Mouse (Mus musculus) heart, postnatal 14 days (tissue): ENCODE measurements around the gene Anks1b. TPM values are rescaled to one million over a fixed set of nuclear protein-coding genes. Genes with fewer than 3 reads are reported as not detected.

Source experiments
- DNase-seq, 2 experiments: peaks; one replicate each; pipeline ENCODE4 v3.0.0; 2021 to 2022
- intact Hi-C: fragments of 180-260 bp; cut with DNase I; formaldehyde crosslinking; loops from one replicate; pipeline ENCODE4 v1.15.1; 2025
- total RNA-seq, 2 experiments: library from RNA; stranded (reverse); gene quantifications; 2 replicates each; pipeline ENCODE4 v1.2.3; 2021

Anks1b gene
- total RNA-seq, 2 experiments from 2014 or later = 0.41 to 0.49 TPM

DNA sequence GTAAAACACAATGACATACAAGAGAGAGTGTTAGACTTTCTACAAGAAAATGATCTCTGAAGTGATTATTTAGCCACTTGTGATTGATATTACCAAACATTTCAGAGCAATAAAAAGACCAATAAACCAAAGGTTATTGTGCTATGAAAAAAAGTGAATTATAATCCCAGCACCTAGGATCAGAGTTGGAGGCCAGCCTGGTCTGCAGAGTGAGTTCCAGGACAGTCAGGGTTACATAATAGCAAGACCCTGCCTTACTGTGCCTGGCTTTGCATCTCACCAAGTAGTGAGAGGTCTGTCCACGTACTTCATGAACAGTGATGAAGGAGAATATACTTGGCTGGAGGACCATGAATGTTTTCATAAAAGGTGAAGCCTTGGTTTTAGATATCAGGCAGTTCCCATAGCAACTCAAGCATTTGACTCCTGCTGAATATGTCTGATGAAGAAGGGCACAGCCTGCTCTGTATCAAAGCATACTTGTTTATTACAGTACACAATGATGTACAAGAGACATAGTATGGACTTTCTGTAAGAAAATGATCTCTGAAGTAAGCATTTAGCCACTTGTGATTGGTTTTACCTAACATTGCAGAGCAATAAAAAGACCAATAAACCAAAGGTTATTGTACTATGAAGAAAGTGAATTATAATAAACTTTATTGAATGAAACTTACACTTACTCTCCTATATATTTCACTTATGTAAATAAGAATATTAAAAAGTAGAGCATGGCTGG lies 484.0 kb downstream of the Anks1b start:
- no peak for DNase-seq
- intact Hi-C loops = no loop called here

DNA sequence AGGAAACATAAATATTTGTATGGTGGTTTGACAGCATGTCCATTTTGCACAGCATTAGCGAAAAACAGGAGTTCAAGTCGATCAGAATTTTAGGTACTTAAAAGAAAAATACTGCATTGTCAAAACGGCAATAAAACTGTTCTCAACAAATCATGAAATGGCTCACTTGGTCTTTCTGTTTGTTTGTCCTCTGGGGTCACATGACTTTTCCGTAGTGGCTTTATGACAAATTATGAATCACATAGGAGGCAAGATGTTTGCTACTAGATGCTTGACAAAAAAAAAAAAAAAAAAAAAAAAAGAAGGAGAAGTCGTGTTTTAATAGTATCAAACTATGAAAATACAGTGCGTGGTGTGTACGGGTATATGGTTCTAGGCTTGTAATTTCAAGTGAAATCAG lies 495.7 kb downstream of the Anks1b start:
- DNase-seq = no peak

DNA sequence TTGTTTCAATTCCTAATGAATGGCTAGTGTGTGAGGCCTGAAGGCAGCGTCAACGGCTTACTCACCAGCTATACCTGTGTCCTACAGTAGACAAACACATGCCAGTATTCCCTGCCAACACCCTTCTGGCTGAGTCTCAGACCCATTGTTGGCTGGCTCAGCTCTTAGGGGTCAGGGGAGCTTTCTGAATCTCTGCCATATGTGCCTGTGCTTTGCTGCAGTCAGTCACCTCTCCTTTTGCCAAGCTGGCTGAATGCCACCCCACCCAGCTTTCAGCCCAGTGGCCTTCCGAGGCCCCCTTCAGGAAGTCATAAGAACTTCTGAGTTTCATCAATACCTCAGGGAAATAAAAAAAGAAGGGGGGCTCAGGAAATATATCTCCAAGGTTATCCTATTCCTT lies 497.4 kb downstream of the Anks1b start:
- peak in 1 of 2 experiments; percentile 2 for DNase-seq
- intact Hi-C loops = no loop called here

More for the DNA sequence above, 495.7 kb downstream of the Anks1b start:
- intact Hi-C loops = no loop called here

DNA sequence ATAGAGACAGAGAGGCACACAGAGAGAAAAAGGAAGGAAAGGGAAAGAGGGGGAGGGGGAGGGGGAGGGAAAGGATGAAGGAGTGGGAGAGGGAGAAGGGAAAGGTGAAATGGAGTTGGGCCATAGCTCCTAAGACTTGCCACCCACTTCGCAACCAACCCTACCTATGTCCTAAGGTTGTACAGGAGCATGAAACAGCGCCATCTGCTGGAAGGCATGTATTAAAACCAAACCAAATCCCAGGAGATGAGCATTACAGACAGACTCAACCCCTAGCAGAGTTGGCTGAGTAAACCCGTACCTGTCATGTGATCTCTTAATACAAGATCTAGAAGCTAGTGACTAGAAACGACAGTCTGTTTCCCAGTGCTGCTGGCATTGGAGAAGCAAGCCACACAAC lies 500.2 kb downstream of the Anks1b start:
- intact Hi-C loops = no loop called here
- DNase-seq = peak; percentile 9 to 11

DNA sequence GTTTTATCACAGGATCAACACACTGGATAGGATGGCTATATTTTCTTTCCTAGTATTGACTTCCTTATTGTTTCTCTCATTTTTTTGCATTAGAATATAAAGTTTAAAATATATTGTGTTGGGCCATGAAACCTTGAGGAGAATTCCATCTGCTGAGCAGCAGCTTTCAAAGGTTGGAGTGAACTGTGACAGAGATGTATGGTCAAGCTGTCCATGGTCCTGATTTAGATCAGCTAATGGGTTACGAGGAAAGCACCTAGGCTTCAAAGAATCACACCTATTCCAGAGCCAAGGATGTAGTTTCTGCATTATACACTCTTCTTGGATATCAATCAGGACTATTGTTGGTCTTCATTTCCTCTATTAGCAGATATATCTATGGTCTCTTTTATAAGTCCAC lies 503.3 kb downstream of the Anks1b start:
- no peak for DNase-seq
- intact Hi-C loops = no loop called here

DNA sequence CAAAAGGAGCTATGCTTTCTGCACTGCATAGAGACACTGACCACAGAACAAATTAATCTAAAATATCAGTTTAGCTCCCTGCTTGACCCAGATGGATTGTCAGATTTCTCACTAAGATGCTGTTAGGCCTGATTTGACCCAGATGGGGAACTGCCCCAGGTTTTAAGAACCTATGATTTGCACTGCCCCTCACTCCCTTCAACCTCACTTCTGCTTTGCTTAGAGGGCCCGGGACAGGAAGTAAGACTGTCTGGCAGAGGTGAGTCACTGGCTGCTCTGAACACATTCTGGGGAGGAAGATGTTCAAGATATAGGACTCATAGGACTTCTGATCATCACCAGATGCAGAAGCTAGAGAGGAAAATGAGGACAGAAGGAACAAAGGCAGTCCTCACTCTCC lies 506.8 kb downstream of the Anks1b start:
- intact Hi-C loops = no loop called here
- no peak for DNase-seq

DNA sequence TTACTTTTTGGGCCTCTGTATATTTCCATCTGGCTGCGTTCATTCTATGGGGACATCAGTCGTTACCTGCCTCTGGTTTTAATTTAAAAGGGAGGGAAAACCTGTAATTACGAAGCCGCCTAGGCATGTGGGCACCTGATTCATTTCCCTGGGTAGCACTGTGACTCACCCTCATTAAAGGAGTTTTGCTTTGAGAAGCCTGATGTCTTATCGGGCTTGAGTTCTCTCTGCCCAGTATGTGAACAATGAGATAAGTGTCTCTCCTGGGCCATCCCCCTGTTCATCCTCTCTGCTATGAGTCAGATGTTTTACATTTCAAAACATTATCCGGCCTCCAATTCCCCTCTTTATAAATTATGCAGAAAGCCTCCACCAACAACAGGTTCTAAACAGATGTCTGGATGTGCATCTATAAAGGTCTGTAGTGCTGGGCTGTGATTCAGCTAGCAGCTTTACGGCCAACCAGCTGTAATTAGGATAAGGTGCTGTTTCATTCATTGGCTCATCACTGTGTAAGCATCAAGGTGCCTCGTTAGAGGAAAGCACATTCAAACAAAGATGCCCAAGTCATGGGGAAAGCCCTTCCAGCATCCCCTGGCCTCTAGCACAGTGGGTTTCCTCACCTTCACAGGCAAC lies 507.5 kb downstream of the Anks1b start:
- intact Hi-C loops = no loop called here

DNA sequence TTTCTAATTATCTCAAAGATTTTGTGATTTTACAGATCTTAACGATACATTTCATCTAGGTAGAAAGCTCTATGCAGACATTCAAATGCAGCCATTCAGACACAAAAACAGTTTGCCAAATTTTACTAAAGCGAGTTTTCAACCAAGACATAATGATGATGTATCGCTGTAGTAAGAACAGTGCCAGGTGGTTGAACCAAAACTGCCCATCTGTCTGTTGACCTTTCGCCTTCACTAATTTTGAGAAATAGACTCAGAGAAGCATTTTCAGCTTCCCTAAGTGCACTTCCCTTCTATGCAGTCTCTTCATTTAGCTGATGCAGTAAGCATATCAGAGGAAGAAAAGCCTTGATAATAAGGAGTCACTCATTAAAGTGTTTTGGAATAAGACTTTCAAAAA lies 527.1 kb downstream of the Anks1b start:
- DNase-seq = no peak
- intact Hi-C loops = no loop called here

More for the DNA sequence above, 507.5 kb downstream of the Anks1b start:
- no peak for DNase-seq

DNA sequence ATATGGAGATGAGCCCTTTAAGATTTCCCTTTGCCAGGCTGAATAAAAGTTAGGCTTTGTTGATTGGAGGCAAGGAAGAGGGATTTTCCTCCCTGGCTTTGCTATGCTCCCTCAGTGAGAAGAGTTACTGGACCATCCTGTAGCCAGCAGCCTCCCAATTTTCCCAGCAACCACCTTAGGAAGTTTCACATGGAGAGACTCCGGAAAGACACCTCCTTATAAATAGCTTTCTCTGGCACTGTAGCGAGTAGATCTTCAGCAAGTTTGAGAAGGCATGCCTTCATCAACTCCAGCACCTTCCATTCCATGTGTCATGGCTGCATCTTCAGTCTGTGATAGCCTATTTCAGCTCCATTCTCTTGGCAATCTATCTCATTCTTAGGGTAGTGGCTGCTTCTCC lies 535.2 kb downstream of the Anks1b start:
- intact Hi-C loops = no loop called here
- no peak for DNase-seq

DNA sequence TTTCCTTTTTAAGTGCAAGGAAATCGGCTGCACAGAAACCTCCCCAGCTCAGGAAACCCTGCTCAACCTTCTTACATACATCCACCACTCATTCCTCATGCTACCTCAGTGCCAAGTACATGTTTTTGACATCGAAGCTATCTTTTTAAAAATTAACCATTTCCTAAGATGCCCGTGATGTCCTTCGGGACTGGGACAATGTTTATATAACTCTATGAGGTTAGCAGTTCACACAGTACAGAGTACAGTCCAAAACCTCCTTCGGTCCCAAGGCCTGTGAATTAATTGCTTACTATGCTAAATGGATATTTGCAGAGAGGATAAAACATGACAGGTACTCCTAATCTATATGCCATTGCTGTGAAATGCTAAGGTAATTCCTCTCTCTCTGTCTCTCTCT lies 558.2 kb downstream of the Anks1b start:
- no peak for DNase-seq
- intact Hi-C loops = no loop called here

DNA sequence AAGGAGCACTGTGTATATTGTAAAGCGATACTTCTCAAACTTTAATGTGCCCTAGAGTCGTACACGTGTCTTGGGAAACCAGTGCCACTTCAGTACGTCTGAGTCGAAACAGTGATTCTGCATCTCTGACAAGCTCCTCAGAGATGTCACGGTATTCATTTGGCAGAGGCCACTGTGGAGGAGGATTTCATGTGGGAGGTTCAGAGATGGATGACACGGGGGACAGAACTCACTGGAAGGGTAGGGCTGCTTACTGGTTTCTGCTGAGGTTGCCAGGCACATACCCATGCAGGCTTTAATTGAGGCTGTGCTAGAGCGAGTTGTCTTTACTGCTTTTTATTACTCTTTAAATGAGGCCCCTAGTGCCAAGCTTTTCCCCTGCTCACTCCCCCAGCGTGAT lies 558.7 kb downstream of the Anks1b start:
- DNase-seq = no peak
- intact Hi-C loops = no loop called here

DNA sequence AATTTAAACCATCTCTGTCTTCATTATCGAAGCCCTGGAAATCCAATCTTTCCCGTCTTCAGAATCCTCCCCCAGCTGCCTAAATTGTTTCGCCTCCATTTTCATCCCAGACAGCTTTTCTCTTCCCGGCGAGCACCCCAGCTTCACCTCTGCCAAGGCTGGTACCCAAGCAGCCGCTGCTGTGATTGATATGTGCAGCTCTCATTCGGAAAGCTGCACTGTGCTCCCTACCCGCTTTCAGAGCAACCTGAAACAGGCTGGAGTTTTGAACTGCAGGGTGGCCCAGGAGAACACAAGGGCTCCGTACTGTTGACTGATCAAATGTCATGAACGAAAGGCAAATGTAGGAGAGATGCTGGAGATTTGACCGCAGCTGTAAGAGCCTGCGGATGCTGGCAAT lies 559.2 kb downstream of the Anks1b start:
- no peak for DNase-seq
- intact Hi-C loops = no loop called here

DNA sequence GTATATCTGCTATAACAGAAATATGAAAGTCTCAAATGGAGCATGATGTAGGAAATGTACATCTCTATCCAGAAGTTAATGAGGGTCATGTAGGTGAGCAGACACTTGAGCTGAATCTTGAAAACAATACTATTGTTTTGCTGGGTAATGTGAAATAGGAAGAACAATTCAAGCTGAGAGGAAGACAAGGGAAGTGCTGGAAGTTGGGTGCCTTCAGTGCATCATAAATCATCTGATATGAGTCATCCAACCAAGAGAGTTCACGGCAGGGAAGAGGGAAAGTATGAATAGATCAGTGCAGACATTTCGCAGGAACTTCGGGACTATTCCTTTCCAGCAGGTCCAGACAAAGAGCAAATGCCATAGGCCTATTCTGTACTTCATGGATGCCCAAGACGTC lies 567.7 kb downstream of the Anks1b start:
- intact Hi-C loops = no loop called here
- DNase-seq = no peak

DNA sequence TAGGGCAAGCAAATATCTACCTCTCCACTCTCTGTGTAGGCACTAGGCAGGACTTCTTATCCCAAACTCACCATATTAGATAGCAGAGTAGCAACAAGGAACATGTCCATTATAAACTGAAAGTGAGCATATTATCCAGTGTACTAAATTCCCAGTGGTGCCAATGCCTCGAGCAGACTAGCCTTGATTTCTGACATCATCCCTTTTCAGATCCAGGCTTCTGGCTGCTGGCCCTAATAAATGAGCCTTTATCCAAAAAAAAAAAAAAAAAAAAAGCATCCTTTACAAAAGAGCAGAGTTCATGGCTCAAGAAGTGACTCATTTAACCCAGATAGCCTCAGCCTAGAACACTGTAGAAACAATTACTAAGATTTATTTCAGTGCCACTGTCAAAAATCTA lies 568.3 kb downstream of the Anks1b start:
- no peak for DNase-seq
- intact Hi-C loops = no loop called here

DNA sequence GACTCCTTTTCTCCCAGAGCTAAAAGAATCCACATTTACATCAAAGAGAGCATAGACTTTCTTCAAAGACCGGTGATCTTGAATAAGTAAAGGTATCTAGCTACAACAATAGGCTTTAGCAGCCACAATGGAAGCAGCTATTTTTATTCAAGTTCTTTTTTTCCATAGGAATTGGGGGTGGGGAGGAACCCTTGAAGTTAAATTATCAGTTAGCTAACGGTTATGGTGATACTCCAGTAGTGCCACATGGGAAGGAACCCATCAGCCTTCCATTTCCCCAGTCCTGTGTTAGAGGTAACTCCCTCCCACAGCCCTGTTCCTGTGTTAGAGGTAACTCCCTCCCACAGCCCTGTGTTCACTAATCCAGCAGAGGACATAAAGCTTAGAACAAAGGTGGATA lies 591.6 kb downstream of the Anks1b start:
- intact Hi-C loops = no loop called here
- DNase-seq = no peak

DNA sequence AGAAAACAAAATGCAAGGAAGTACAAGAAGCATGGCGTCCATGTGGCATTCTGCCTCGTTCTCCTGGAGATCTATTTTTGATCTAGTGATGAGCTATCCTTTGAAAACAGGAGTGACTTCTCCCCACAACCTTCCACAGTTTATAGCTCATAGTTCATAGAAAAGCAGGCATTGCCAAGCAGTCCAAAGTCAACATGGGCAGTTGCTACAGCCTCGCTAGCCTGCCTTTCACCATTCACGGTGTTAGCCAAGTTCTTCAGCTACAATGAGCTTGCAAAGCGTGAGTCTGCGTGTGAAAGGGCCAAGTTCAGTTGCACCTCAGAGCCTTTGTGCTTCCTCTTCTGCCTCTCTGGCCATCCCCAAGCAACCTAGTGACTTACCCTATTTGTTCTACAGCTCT lies 592.1 kb downstream of the Anks1b start:
- intact Hi-C loops = no loop called here
- no peak for DNase-seq

DNA sequence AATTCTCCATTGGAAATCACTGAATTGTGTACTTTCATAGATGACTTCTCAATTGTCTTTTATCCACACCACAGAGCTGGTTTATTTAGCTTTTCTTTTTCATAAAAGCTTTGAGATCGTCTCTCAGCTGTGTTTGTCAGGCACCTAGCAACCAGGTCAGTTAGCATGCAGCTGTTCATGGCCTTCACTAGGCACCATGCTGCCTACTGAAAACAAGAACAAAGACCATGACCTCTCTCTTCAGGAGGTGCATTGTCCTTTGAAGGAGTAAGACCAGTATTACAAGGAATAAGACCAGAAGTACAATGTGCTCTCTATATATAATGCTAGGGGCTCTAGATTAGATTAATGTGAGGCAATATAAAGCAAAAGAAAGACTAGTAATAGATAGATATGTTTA lies 594.2 kb downstream of the Anks1b start:
- DNase-seq = no peak
- intact Hi-C loops = no loop called here

DNA sequence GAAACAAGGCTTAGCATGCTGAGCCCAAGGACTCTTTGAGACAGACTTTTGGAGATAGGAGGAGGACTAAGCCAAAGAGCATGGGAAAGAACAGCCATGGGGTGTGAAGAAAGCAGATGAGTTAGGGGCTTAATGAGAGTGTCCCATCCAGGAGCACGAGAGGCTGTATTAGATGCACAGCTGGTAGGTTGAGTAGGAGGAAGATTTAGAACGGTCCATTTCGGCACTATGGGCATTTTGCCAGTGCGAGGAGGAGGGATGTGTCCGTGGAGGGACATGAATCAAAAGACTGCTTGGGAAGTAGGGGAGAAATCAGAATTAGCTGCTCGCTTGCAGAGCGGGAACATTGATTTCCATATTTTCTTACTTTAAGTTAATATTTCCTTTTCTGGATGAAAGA lies 620.1 kb downstream of the Anks1b start:
- DNase-seq = no peak
- intact Hi-C loops = no loop called here

DNA sequence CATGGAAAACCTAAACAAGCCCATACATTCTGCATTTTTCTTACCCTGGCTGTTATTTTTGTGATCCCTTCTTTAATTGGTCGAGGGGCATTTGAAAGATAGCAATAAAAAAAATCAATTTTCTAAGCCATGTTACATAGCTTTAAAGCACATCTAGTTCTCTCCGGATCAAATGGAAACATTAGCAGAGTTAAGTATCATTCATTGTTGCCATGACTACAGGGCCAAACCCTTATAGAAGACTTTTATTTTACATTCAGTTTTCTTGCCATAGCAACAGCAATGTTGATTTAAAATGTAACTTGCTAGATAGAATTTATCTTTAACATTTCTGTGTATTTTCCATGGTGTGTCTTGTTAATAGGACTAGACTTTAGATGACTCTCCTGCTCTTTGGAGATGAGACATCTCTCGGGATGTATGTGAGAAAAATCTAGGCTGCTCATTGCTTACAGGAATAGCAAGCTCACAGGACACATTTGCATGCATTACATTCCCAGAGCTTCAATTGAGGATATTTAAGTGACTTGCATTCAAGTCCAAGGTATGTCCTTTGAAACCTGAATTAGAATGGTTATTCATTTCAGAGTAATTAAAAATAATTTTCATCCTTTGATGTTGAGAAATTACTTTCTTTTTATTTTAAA lies 620.8 kb downstream of the Anks1b start:
- no peak for DNase-seq
- intact Hi-C loops = no loop called here

DNA sequence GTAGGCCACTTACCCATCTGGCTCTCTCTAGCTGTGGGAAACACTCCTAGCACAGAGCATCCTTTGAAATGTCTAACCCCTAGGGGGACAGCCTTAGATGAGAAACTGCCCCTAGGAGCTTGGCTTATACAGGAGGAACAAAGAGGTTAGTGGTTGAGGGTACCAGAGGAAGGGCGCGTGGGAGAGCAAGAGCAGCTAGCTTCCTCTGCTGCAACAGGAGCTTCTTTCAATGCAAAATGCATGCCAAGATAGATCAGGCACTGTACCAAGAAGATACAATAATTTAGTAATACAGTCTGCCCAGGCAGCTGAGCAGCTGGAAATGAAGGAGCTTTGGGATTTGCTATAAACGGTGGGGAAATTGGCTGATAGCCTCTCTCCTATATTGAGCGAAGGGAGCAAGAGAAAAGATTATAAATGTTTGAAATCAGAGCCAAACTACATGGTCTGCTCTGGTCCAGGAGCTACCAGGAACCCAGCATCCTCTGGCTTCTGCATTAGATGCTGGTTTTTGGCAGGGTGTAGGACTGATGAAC lies 621.7 kb downstream of the Anks1b start:
- DNase-seq = no peak
- intact Hi-C loops = no loop called here

DNA sequence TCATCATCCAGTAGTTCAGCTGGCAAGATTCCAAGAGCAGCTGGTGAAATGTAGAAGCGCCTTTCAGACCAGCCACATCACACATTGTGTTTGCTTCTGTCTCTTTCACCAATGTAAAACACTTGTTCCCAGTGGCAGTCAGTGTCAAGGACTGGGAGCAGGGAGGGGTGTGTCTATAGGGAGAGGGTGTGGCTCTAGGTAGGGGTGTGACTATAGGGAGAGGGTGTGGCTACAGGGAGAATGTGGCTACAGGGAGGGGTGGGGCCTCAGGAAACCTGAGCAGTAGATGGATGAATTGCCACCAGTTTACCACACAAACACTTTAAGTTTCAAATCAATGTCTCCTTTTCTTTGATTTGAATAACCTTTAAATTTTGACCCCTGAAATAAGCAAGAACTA lies 634.3 kb downstream of the Anks1b start:
- intact Hi-C loops = no loop called here
- DNase-seq = no peak

DNA sequence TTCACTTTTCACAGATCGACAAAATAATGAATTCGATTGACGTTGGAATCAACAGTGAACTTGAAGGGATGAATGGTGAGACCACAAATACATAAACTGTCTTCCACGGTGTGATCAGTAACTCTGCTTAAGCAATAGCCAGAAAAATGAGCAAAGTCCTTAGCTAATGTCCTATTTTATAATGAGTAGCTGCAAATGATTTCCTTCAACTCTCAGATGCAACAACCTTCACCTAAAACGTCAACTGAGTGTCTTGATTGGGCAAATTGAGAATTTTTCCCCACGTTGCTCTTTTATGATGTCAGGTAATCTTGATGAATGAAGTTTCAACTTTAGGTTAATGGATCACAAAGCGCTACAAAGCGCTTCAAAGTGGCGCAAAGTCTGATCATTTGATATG lies 639.5 kb downstream of the Anks1b start:
- DNase-seq = no peak
- intact Hi-C loops = no loop called here
